8 mouse cellular contexts compared by ENCODE assay signal in the genomic region with DNA sequence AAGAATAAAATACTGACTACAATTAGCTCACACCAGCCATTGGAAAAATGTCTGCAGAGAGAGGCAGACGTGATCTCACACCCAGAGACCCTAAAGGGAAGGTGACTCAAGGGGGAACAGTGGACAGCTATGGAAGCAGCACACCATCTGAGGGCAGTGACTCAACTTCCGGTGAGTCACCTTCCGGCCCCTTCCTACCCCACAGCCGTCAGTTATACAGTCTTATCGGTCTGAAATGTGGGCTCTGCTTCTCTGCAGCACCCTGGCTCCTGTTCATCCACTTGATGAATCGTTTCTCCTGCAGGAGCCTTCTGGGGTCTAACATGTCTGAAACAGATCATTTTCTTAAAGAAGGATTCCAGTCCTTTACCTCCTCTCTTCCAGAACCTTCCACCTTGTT.
A peak's percentile ranks its signal among the peaks of the same experiment; 100 is the strongest.
DNase-seq lines count a peak whose midpoint lies in the region; ATAC-seq and TF ChIP-seq lines count a peak whose summit lies in the region.

No protein-coding gene starts in this region.

- no peaks in the 10 kb centered on the region for H3K79me2 ChIP-seq in heart, adult 2 months (replicated peaks; ENCODE audit: control insufficient read depth, insufficient read depth, low read length)

- no peak overlapping the region for H3K4me2 ChIP-seq in liver, embryonic 14.5 days (ENCODE audit: low read depth)

- H3K4me3 ChIP-seq in heart, adult 2 months, result peak overlapping the region; percentile 27; the same call in 1 of the 2 replicates
- no peak overlapping the region for H3K4me3 ChIP-seq in liver, embryonic 14.5 days (ENCODE audit: insufficient read depth in 1 of 2, low read depth in 2 of 2, low read length in 2 of 2)

- 0 out of 2 replicates have a peak, but pooled peaks have one; percentile 29 for TF ChIP-seq POLR2A in heart, adult 2 months (IDR thresholded peaks at IDR 0.05; ENCODE audit: insufficient read depth, low read depth, low read length)

- peak; percentile 39; the same call in 1 of the 2 replicates for ATAC-seq in liver, embryonic 14.5 days (ENCODE audit: insufficient read depth)
- no peak for ATAC-seq in erythroblast, adult 5-6 weeks (replicated peaks; ENCODE audit: low FRiP score, poor library complexity, severe bottlenecking)

- peak overlapping the region; percentile 26 for H3K27ac ChIP-seq in heart, adult 2 months
- H3K27ac ChIP-seq in liver, embryonic 14.5 days, result no peak overlapping the region

- intact Hi-C loops in heart, adult 2 months (cut with DNase I), result no loop called here

- H3K9ac ChIP-seq in heart, adult 2 months (ENCODE audit: low read depth, low read length), result no peak overlapping the region
- H3K9ac ChIP-seq in liver, embryonic 14.5 days (replicated peaks), result no peak overlapping the region

- H3K9me3 ChIP-seq in liver, embryonic 14.5 days (ENCODE audit: control insufficient read depth, low read length), result no peaks in the 10 kb centered on the region

- TF ChIP-seq EP300 in heart, adult 2 months (IDR thresholded peaks at IDR 0.05; ENCODE audit: insufficient read depth, low read depth, low read length), result no peak
- TF ChIP-seq EP300 in liver, embryonic 14.5 days (IDR thresholded peaks at IDR 0.05; ENCODE audit: low read depth), result no peak

- 15% methylated on average over 6 of the region's 6 CpGs for WGBS in heart, adult 2 months
- 11% methylated on average over 6 of the region's 6 CpGs for WGBS in liver, embryonic 14.5 days (ENCODE audit: insufficient replicate concordance)

- DNase-seq in adrenal gland, adult (ENCODE audit: inconsistent age in 2 of 2, low spot score in 1 of 2), result peak; percentile 19 to 43
- DNase-seq in adrenal gland, adult 18-20 months (ENCODE audit: low spot score in 2 of 2), result no peak
- DNase-seq in CD4-positive, CD25-positive, alpha-beta regulatory T cell, adult 2 months (ENCODE audit: low read depth, low spot score), result peak; percentile 63
- DNase-seq in heart, adult 2 months, result peak; percentile 33 to 48
- peak; percentile 5 to 32 (median 6) for DNase-seq in liver, embryonic 14.5 days (ENCODE audit: low read depth in 3 of 3, low spot score in 3 of 3)
- no peak for DNase-seq in cerebellum, adult 9-10 months
- DNase-seq in ovary, postnatal 36 days (ENCODE audit: low spot score), result no peak

- no peaks in the 10 kb centered on the region for H3K36me3 ChIP-seq in heart, adult 2 months (ENCODE audit: control insufficient read depth, insufficient read depth, low read length)
- H3K36me3 ChIP-seq in liver, embryonic 14.5 days (replicated peaks; ENCODE audit: control insufficient read depth, insufficient read depth, low read depth), result no peaks in the 10 kb centered on the region

- H3K4me1 ChIP-seq in heart, adult 2 months (ENCODE audit: control insufficient read depth, insufficient read depth, low read length), result peaks cover 7% of the 10 kb centered on the region
- no peaks in the 10 kb centered on the region; a peak in 1 of 4 replicates for H3K4me1 ChIP-seq in liver, embryonic 14.5 days (replicated peaks; ENCODE audit: control insufficient read depth in 2 of 2, insufficient read depth in 2 of 2, low read length in 1 of 2)

- H3K27me3 ChIP-seq in heart, adult 2 months (ENCODE audit: control insufficient read depth, insufficient read depth, low read length), result no peaks in the 10 kb centered on the region
- no peaks in the 10 kb centered on the region for H3K27me3 ChIP-seq in liver, embryonic 14.5 days (ENCODE audit: control insufficient read depth, insufficient read depth, low read length)

- no peak for TF ChIP-seq CTCF in heart, adult 2 months (IDR thresholded peaks at IDR 0.05)
- TF ChIP-seq CTCF in liver, embryonic 14.5 days (IDR thresholded peaks at IDR 0.05; ENCODE audit: low read depth), result no peak

Comparison
In these comparisons a context has a peak if more than half of its experiments do, and no peak if none do; other contexts are left out.
1. DNase-seq: peak in adrenal gland, adult (2 of 2), CD4-positive, CD25-positive, alpha-beta regulatory T cell, adult 2 months (single experiment), heart, adult 2 months (2 of 2) and liver, embryonic 14.5 days (3 of 3); none in adrenal gland, adult 18-20 months (0 of 2), cerebellum, adult 9-10 months (single experiment) and ovary, postnatal 36 days (single experiment).